Mouse (Mus musculus) E14TG2a.4 (cell line): ENCODE results near the gene Crim1.

Source experiments
- CTCF ChIP-seq: conservative IDR thresholded peaks from 2 replicates; pipeline ENCODE4 v1.5.1; 2014; ENCODE audit warnings: low read length
- NANOG ChIP-seq: IDR thresholded peaks from 2 replicates; pipeline ENCODE4 v1.6.1; 2014; ENCODE audit warnings: borderline replicate concordance, low read length, mixed read lengths
- POU5F1 ChIP-seq: IDR thresholded peaks from 2 replicates; pipeline ENCODE4 v1.6.1; 2014; ENCODE audit warnings: low read length, borderline replicate concordance

DNA sequence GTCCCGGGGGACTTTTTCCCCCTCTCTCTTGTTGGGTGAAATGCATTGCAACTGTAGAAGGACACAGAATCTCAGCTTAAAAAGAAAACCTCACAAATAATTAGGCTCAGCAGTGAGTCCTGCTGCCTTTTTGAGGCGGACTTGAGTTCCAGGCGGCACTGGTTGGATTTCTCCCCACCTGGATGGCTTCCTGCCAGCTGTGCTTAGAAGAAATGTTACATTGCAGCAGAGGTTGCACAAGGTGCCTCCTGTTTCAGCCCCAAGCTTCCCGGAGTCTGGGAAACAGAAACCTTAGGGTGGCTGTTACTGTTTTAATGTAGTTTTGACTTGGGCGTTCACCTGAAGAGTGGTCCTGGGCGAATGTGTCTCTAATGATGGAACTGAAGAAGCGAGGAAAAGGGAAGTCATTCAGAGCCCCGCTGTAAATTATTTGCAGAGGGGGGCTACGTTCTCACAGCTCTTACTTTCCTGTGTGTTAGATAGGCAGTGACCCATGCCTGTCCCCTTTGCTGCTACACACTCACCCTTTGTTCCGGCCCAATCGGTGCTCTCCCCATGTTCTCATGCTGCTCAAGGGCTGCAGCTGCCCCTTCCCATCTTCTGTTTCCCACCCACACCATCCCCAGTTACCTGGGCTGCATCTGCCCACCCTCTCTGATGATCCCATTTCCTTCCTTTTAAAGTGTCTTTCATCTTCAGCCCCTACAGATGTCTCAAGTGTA lies 83.4 kb downstream of the Crim1 start:
- TF ChIP-seq CTCF (no peak), POU5F1 (no peak), NANOG (no peak)
